Mouse (Mus musculus): ENCODE data around the gene Epas1. TPM values are rescaled to one million over a fixed set of nuclear protein-coding genes. Genes with fewer than 3 reads are reported as not detected.

Gene Epas1
- polyA plus RNA-seq, 1 experiment from 2014 or later = 4.2 TPM

GRCm38 (mm10) chr17:86828500-86828899 is 75.0 kb downstream of the Epas1 start:
- no peak overlapping the region for H3K4me3 ChIP-seq (replicated peaks; ENCODE audit: low read length)
- WGBS = 97% methylated on average over 11 of the region's 11 CpGs
- no peak overlapping the region for H3K9ac ChIP-seq (replicated peaks; ENCODE audit: low read depth, low read length)
- no peak for ATAC-seq
- H3K4me1 ChIP-seq (replicated peaks; ENCODE audit: control insufficient read depth, insufficient read depth, low read length) = no peaks in the 10 kb centered on the region
- no peaks in the 10 kb centered on the region for H3K27me3 ChIP-seq (replicated peaks; ENCODE audit: control insufficient read depth, insufficient read depth, low read length)
- no peaks in the 10 kb centered on the region for H3K9me3 ChIP-seq (ENCODE audit: control insufficient read depth, low read length)
- H3K4me2 ChIP-seq (ENCODE audit: low read length) = no peak overlapping the region
- H3K36me3 ChIP-seq (ENCODE audit: control insufficient read depth, insufficient read depth) = no peaks in the 10 kb centered on the region
- H3K27ac ChIP-seq (ENCODE audit: low read length) = no peak overlapping the region

DNA sequence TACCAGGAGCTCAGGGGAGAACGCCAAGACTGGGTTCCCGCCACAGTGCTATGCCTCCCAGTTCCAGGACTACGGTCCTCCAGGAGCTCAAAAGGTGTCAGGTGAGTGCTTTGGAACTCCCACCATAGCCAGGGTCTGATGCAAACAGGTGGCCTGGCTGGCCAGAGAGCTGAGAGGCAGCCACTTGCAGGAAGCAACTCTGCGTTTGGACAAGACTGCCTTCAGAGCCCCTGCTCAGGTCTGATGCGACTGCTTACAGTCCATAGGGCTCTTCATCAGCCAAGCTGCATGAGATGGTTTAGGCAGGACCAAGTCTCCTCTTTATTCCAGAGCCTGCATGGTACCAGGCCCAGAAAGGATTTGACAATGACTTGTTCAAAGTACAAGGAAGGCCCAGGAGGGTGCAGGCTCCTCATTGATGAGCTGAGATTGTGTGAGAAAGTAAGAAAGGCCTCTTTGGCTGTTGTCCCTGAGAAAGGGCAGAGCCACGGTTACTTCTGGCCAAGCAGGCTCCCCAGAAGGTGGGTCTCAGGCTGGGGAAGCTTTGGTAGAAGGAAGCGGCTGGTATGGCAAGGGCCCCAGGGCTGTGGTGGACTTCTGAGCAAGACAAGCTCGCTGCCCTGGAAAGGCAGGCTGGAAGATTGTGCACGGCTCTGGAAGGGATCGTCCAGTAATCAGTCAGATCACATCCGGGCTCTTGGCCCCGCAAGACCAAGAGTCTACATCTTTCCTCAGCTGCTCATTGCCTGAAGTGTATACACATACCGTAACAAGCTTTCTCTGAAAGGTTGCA is 76.1 kb downstream of the Epas1 start:
- 91% methylated on average over 13 of the region's 13 CpGs for WGBS

GRCm38 (mm10) chr17:86830893-86831292 is 77.4 kb downstream of the Epas1 start:
- 86% methylated on average over 12 of the region's 12 CpGs for WGBS
- H3K9me3 ChIP-seq (ENCODE audit: control insufficient read depth, low read length) = no peaks in the 10 kb centered on the region
- no peak for ATAC-seq

More for the DNA sequence above, 76.1 kb downstream of the Epas1 start:
- Histone ChIP-seq H3K36me3 (ENCODE audit: control insufficient read depth, insufficient read depth) (no peaks in the 10 kb centered on the region), H3K9me3 (ENCODE audit: control insufficient read depth, low read length) (no peaks in the 10 kb centered on the region), H3K27ac (ENCODE audit: low read length) (no peak overlapping the region), H3K4me1 (replicated peaks; ENCODE audit: control insufficient read depth, insufficient read depth, low read length) (no peaks in the 10 kb centered on the region), H3K9ac (replicated peaks; ENCODE audit: low read depth, low read length) (no peak overlapping the region), H3K4me2 (ENCODE audit: low read length) (no peak overlapping the region), H3K4me3 (replicated peaks; ENCODE audit: low read length) (no peak overlapping the region), H3K27me3 (replicated peaks; ENCODE audit: control insufficient read depth, insufficient read depth, low read length) (no peaks in the 10 kb centered on the region)
- no peak for ATAC-seq

GRCm38 (mm10) chr17:86832562-86833327 is 79.2 kb downstream of the Epas1 start:
- H3K9me3 ChIP-seq (ENCODE audit: control insufficient read depth, low read length) = no peaks in the 10 kb centered on the region
- H3K27ac ChIP-seq (ENCODE audit: low read length) = no peak overlapping the region
- H3K9ac ChIP-seq (replicated peaks; ENCODE audit: low read depth, low read length) = no peak overlapping the region
- H3K4me2 ChIP-seq (ENCODE audit: low read length) = no peak overlapping the region
- H3K4me3 ChIP-seq (replicated peaks; ENCODE audit: low read length) = no peak overlapping the region
- H3K36me3 ChIP-seq (ENCODE audit: control insufficient read depth, insufficient read depth) = no peaks in the 10 kb centered on the region
- H3K4me1 ChIP-seq (replicated peaks; ENCODE audit: control insufficient read depth, insufficient read depth, low read length) = no peaks in the 10 kb centered on the region
- no peak for ATAC-seq
- WGBS = 66% methylated on average over 19 of the region's 19 CpGs
- no peaks in the 10 kb centered on the region for H3K27me3 ChIP-seq (replicated peaks; ENCODE audit: control insufficient read depth, insufficient read depth, low read length)

More at GRCm38 (mm10) chr17:86830893-86831292, 77.4 kb downstream of the Epas1 start:
- no peak overlapping the region for H3K9ac ChIP-seq (replicated peaks; ENCODE audit: low read depth, low read length)
- H3K4me1 ChIP-seq (replicated peaks; ENCODE audit: control insufficient read depth, insufficient read depth, low read length) = no peaks in the 10 kb centered on the region
- no peak overlapping the region for H3K27ac ChIP-seq (ENCODE audit: low read length)
- H3K4me2 ChIP-seq (ENCODE audit: low read length) = no peak overlapping the region
- no peaks in the 10 kb centered on the region for H3K27me3 ChIP-seq (replicated peaks; ENCODE audit: control insufficient read depth, insufficient read depth, low read length)
- no peak overlapping the region for H3K4me3 ChIP-seq (replicated peaks; ENCODE audit: low read length)
- H3K36me3 ChIP-seq (ENCODE audit: control insufficient read depth, insufficient read depth) = no peaks in the 10 kb centered on the region

- 97% methylated on average over 10 of the region's 10 CpGs for WGBS
- no peak for ATAC-seq
- Histone ChIP-seq H3K4me2 (ENCODE audit: low read length) (no peak overlapping the region), H3K27me3 (replicated peaks; ENCODE audit: control insufficient read depth, insufficient read depth, low read length) (no peaks in the 10 kb centered on the region), H3K4me3 (replicated peaks; ENCODE audit: low read length) (no peak overlapping the region), H3K4me1 (replicated peaks; ENCODE audit: control insufficient read depth, insufficient read depth, low read length) (no peaks in the 10 kb centered on the region), H3K27ac (ENCODE audit: low read length) (no peak overlapping the region), H3K9ac (replicated peaks; ENCODE audit: low read depth, low read length) (no peak overlapping the region), H3K36me3 (ENCODE audit: control insufficient read depth, insufficient read depth) (no peaks in the 10 kb centered on the region), H3K9me3 (ENCODE audit: control insufficient read depth, low read length) (no peaks in the 10 kb centered on the region)
Measured at GRCm38 (mm10) chr17:86833945-86834344, 80.4 kb downstream of the Epas1 start.

GRCm38 (mm10) chr17:86839308-86839707 is 85.8 kb downstream of the Epas1 start:
- 39% methylated on average over 5 of the region's 5 CpGs for WGBS

DNA sequence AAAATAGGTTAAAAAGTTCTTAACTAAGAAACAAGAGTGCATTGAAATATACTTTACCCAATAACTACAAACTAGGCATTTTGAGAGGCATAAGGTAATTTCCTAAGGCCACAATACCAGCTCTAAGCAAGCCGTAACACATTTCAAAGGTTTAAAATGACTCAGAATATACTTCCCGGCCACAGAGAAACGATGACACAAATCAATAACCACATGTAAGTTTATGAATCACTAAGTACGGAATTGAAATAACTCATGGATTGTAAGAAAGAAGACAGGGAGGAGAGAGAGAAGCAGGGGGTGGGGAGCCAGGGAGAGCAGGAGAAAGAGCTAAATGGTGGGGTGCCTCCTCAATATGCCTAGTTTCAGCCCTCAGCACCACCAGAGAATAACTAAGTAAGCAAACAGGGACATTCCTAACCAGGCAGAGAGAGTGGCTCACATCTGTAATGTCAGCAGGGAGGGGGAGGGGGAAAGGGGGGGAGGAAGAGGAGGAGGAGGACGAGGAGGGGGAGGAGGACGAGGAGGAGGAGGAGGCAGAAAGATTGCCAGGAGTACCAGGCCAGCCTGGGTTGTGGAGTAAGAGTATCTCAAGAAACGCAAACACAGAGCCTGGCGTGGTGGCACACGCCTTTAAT is 97.3 kb downstream of the Epas1 start:
- no peaks in the 10 kb centered on the region for H3K36me3 ChIP-seq (ENCODE audit: control insufficient read depth, insufficient read depth)
- 74% methylated on average over 9 of the region's 9 CpGs for WGBS
- H3K9me3 ChIP-seq (ENCODE audit: control insufficient read depth, low read length) = no peaks in the 10 kb centered on the region
- H3K4me3 ChIP-seq (replicated peaks; ENCODE audit: low read length) = no peak overlapping the region
- H3K4me2 ChIP-seq (ENCODE audit: low read length) = no peak overlapping the region
- H3K9ac ChIP-seq (replicated peaks; ENCODE audit: low read depth, low read length) = no peak overlapping the region
- H3K4me1 ChIP-seq (replicated peaks; ENCODE audit: control insufficient read depth, insufficient read depth, low read length) = no peaks in the 10 kb centered on the region
- ATAC-seq = no peak
- H3K27ac ChIP-seq (ENCODE audit: low read length) = no peak overlapping the region
- H3K27me3 ChIP-seq (replicated peaks; ENCODE audit: control insufficient read depth, insufficient read depth, low read length) = no peaks in the 10 kb centered on the region

More at GRCm38 (mm10) chr17:86839308-86839707, 85.8 kb downstream of the Epas1 start:
- Histone ChIP-seq H3K27me3 (replicated peaks; ENCODE audit: control insufficient read depth, insufficient read depth, low read length) (no peaks in the 10 kb centered on the region), H3K9me3 (ENCODE audit: control insufficient read depth, low read length) (no peaks in the 10 kb centered on the region), H3K4me1 (replicated peaks; ENCODE audit: control insufficient read depth, insufficient read depth, low read length) (peaks cover 2% of the 10 kb centered on the region; the same call in 1 of the 2 replicates), H3K9ac (replicated peaks; ENCODE audit: low read depth, low read length) (no peak overlapping the region), H3K4me2 (ENCODE audit: low read length) (no peak overlapping the region), H3K27ac (ENCODE audit: low read length) (no peak overlapping the region), H3K36me3 (ENCODE audit: control insufficient read depth, insufficient read depth) (no peaks in the 10 kb centered on the region), H3K4me3 (replicated peaks; ENCODE audit: low read length) (no peak overlapping the region)
- no peak for ATAC-seq

- no peaks in the 10 kb centered on the region for H3K4me1 ChIP-seq (replicated peaks; ENCODE audit: control insufficient read depth, insufficient read depth, low read length)
- no peak overlapping the region for H3K4me3 ChIP-seq (replicated peaks; ENCODE audit: low read length)
- no peak overlapping the region for H3K9ac ChIP-seq (replicated peaks; ENCODE audit: low read depth, low read length)
- H3K4me2 ChIP-seq (ENCODE audit: low read length) = no peak overlapping the region
- H3K27ac ChIP-seq (ENCODE audit: low read length) = no peak overlapping the region
- 88% methylated on average over 2 of the region's 2 CpGs for WGBS
- no peak for ATAC-seq
- H3K36me3 ChIP-seq (ENCODE audit: control insufficient read depth, insufficient read depth) = no peaks in the 10 kb centered on the region
- H3K27me3 ChIP-seq (replicated peaks; ENCODE audit: control insufficient read depth, insufficient read depth, low read length) = no peaks in the 10 kb centered on the region
- no peaks in the 10 kb centered on the region for H3K9me3 ChIP-seq (ENCODE audit: control insufficient read depth, low read length)
Measured at GRCm38 (mm10) chr17:86851782-86852181, 98.3 kb downstream of the Epas1 start.

DNA sequence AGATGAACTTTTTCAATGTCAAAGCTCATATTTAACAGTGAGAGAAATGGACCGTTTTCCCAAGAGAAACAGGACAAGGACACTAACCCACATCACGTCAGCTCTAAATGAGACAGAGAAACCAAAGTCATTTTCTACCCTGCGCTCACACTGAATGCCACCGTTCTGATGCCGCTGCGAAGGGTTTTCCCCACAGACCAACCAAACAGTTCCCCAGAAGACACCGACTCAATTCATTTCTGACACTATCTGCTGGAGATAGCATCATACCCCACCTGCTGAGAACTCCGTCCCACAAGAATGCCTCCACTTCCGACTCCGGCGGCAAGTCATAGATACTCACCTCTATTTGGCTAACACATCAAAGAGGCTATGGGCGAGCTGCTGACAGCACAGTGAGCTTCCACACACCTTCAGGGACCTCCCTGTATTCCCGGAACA is 99.1 kb downstream of the Epas1 start:
- Histone ChIP-seq H3K36me3 (ENCODE audit: control insufficient read depth, insufficient read depth) (no peaks in the 10 kb centered on the region), H3K4me3 (replicated peaks; ENCODE audit: low read length) (no peak overlapping the region), H3K9me3 (ENCODE audit: control insufficient read depth, low read length) (no peaks in the 10 kb centered on the region), H3K4me1 (replicated peaks; ENCODE audit: control insufficient read depth, insufficient read depth, low read length) (no peaks in the 10 kb centered on the region), H3K9ac (replicated peaks; ENCODE audit: low read depth, low read length) (no peak overlapping the region), H3K27me3 (replicated peaks; ENCODE audit: control insufficient read depth, insufficient read depth, low read length) (no peaks in the 10 kb centered on the region), H3K27ac (ENCODE audit: low read length) (no peak overlapping the region), H3K4me2 (ENCODE audit: low read length) (no peak overlapping the region)
- no peak for ATAC-seq
- WGBS = 84% methylated on average over 13 of the region's 13 CpGs

All from forebrain, embryonic 16.5 days (tissue).